Mouse (Mus musculus): ENCODE results near the gene Bcl6b. TPM values are rescaled to one million over a fixed set of nuclear protein-coding genes. Genes with fewer than 3 reads are reported as not detected.

Bcl6b gene
- polyA plus RNA-seq, 1 experiment from 2014 or later: 7.1 TPM

- ATAC-seq (ENCODE audit: insufficient number of reproducible peaks, insufficient read depth, low FRiP score, low TSS enrichment, low read depth): no peak
- H3K36me3 ChIP-seq: no peaks in the 10 kb centered on the region
- no peaks in the 10 kb centered on the region for H3K4me1 ChIP-seq (replicated peaks)
- 51% methylated on average over 9 of the region's 9 CpGs for WGBS
- no peak overlapping the region for H3K9ac ChIP-seq (replicated peaks)
- H3K4me2 ChIP-seq: no peak overlapping the region
- H3K9me3 ChIP-seq: no peaks in the 10 kb centered on the region
- no peak overlapping the region for H3K27ac ChIP-seq
- peaks cover 52% of the 10 kb centered on the region for H3K27me3 ChIP-seq
- H3K4me3 ChIP-seq (replicated peaks): no peak overlapping the region
These were observed 17.7 kb upstream of the Bcl6b start for GRCm38 (mm10) chr11:70247136-70247845.

GRCm38 (mm10) chr11:70242591-70242990 is 13.0 kb upstream of the Bcl6b start:
- Histone ChIP-seq H3K27ac (no peak overlapping the region), H3K4me1 (replicated peaks) (peaks cover 14% of the 10 kb centered on the region), H3K9me3 (no peaks in the 10 kb centered on the region), H3K36me3 (no peaks in the 10 kb centered on the region), H3K4me3 (replicated peaks) (no peak overlapping the region), H3K27me3 (peaks cover 14% of the 10 kb centered on the region), H3K9ac (replicated peaks) (no peak overlapping the region), H3K4me2 (no peak overlapping the region)
- ATAC-seq (ENCODE audit: insufficient number of reproducible peaks, insufficient read depth, low FRiP score, low TSS enrichment, low read depth): no peak
- 68% methylated on average over 11 of the region's 11 CpGs for WGBS

- Histone ChIP-seq H3K4me3 (replicated peaks) (peak within 1 kb of the TSS; percentile 88), H3K4me1 (replicated peaks) (peaks cover 25% of the 10 kb centered on the region), H3K36me3 (peaks cover 13% of the 10 kb centered on the region), H3K9ac (replicated peaks) (peak within 1 kb of the TSS; percentile 85), H3K27me3 (peaks cover 2% of the 10 kb centered on the region; the same call in 1 of the 2 replicates), H3K9me3 (no peaks in the 10 kb centered on the region), H3K27ac (peak within 1 kb of the TSS; percentile 78), H3K4me2 (peak within 1 kb of the TSS; percentile 95)
- peak; percentile 22; the same call in 1 of the 2 replicates for ATAC-seq (ENCODE audit: insufficient number of reproducible peaks, insufficient read depth, low FRiP score, low TSS enrichment, low read depth)
- WGBS: under 1% methylated on average over 27 of the region's 35 CpGs
These were observed 10.1 kb upstream of the Bcl6b start, which contains the start of the genes Gm21988 and Rnasek for GRCm38 (mm10) chr11:70239541-70240279. Gm21988 (minus strand) TSS chr11:70239830. Rnasek (minus strand) TSS chr11:70239842.

DNA sequence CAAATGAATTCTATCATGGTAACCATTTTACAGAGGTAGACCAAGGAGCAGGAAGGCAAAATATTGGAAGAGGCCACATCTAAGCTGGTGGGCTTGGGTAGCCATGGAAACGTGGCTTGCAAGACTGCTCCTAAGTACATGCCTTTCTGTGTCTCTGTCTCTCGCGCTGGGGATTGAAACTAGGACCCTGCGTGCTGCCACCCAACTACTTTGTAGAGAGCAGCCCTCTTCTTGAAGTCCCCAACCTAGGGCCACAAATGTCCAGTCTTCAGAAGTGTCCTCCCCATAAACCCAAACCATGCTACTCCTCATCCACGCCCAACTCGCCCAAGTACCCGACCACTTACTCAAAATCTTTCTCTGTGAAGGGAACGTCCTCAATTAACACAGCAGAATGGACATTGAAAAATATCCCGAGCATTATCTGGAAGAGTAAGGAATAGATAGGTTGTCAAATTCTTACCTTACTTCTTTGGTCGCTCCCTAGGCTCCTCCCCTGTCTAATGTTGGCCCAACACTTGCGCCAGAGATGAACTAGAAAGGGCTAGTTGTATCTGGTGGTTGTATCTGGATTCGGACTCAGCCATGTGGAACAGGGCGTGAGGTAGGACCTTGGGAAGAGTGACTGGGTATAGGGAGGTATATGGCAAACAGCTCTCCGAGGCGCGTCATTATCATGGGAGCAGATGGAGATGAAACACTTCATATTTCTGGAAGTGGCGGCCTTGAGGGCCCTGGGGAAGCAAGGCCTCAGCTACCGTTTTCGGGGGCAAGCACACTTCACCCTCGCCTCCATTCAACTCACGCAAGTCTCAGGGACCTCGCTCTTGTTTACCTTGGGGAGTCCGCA is 9.2 kb upstream of the Bcl6b start:
- Histone ChIP-seq H3K9me3 (no peaks in the 10 kb centered on the region), H3K4me3 (replicated peaks) (peak overlapping the region; percentile 88), H3K4me1 (replicated peaks) (peaks cover 29% of the 10 kb centered on the region), H3K36me3 (peaks cover 17% of the 10 kb centered on the region), H3K27ac (peak overlapping the region; percentile 92), H3K27me3 (no peaks in the 10 kb centered on the region), H3K9ac (replicated peaks) (peak overlapping the region; percentile 85), H3K4me2 (peak overlapping the region; percentile 95)
- no peak for ATAC-seq (ENCODE audit: insufficient number of reproducible peaks, insufficient read depth, low FRiP score, low TSS enrichment, low read depth)
- WGBS: 14% methylated on average over 23 of the region's 23 CpGs

DNA sequence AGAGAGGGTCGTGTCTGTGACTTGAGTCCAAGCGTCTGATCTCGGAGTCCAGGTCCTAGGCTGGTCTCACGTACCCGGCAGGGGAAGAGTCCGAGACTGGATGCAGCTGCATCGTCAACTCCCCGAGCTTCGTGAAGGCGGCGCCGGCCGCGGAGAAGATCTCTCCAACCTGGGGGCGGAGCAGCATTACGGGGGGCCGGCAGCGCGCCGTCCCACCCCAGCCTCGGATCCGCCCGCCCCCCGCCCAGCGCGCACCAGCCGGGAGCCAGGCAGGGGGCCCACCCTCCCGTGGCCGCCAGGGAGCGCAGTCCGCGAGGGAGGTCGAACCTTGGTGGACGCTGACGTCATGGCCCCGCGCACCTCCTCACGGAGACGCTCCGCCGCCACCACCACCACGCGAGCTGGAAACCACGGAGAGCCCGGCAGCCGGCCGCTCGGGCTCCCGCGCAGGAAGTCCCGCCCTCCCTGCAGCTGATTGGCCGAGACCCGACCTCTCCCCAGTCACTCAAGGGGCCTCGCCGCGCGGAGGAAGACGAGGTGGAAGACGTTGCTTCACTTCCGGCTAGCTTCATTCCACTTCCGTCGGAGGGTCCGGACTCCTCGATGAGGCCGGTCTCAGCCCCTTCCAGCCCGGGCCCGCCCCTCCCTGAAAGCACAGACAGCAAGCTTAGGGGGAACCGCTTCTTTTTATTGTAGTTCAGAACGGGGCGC is 8.0 kb upstream of the Bcl6b start, which contains the start of gene 0610010K14Rik:
Gene 0610010K14Rik (minus strand): TSS at position 458 of the 711 bp plus-strand sequence.
- Histone ChIP-seq H3K27me3 (no peaks in the 10 kb centered on the region), H3K4me1 (replicated peaks) (peaks cover 40% of the 10 kb centered on the region), H3K9me3 (no peaks in the 10 kb centered on the region), H3K4me3 (replicated peaks) (peak within 1 kb of the TSS; percentile 88), H3K9ac (replicated peaks) (peak within 1 kb of the TSS; percentile 85), H3K27ac (peak within 1 kb of the TSS; percentile 92), H3K4me2 (peak within 1 kb of the TSS; percentile 95), H3K36me3 (peaks cover 17% of the 10 kb centered on the region)
- WGBS: under 1% methylated on average over 70 of the region's 70 CpGs
- peak; percentile 90 for ATAC-seq (ENCODE audit: insufficient number of reproducible peaks, insufficient read depth, low FRiP score, low TSS enrichment, low read depth)

GRCm38 (mm10) chr11:70236717-70237116 is 7.1 kb upstream of the Bcl6b start:
- 35% methylated on average over 7 of the region's 7 CpGs for WGBS
- ATAC-seq (ENCODE audit: insufficient number of reproducible peaks, insufficient read depth, low FRiP score, low TSS enrichment, low read depth): no peak
- no peaks in the 10 kb centered on the region for H3K9me3 ChIP-seq
- H3K9ac ChIP-seq (replicated peaks): peak overlapping the region; percentile 84
- peak overlapping the region; percentile 92; the same call in 1 of the 2 replicates for H3K27ac ChIP-seq
- H3K27me3 ChIP-seq: no peaks in the 10 kb centered on the region
- peaks cover 46% of the 10 kb centered on the region for H3K4me1 ChIP-seq (replicated peaks)
- H3K36me3 ChIP-seq: peaks cover 17% of the 10 kb centered on the region
- peak overlapping the region; percentile 88 for H3K4me3 ChIP-seq (replicated peaks)
- peak overlapping the region; percentile 95 for H3K4me2 ChIP-seq

DNA sequence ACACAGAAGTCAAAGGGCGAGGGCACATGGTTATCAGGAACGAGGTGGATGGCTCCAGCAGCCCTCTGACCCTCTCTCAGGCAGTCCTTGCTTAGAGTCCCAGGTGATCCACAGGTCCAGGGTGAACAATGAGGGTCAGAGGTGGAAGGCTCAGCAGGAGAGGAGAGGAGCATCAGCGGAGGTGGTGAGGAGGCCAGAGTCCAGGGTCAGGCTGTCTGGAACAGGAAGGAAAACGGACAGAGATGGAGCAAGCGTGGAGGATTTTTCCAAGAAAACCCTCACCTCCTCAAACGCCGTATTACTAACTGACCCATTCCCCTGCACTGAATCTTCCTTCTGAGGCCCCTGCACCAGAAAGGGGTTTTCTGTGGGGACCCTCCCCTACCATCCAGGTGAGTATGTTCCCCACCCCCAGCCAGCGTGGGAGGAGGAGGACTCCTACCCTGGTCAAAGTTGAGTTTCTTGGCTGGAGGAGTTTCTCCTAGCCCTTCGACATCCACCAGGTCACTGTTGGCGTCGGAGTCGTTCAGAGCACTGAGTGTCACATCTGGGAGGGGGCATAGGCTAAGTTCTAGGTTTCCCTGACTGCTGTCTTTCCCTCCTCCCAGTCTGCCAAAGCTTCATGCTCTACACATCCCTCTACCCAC is 5.8 kb upstream of the Bcl6b start:
- ATAC-seq (ENCODE audit: insufficient number of reproducible peaks, insufficient read depth, low FRiP score, low TSS enrichment, low read depth): no peak
- H3K4me3 ChIP-seq (replicated peaks): no peak overlapping the region
- WGBS: 90% methylated on average over 12 of the region's 12 CpGs

DNA sequence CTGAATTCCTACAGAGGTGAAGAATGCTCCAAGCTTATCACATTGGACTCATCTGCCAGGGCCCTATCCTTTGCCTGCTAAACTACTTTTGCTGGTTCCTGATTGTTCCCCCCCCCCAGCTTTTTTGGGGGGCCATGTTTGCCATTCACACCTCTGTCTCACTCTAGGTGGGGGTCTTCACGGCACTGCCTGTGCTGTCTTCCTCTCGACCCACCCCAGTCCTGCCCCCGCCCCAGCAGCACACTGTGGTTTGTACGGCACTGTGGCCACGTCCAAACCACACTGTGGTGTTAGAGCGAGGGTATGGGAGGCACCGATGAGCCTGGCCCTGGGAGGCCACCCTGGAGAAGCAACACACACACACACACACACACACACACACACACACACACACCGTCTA is 4.9 kb upstream of the Bcl6b start:
- Histone ChIP-seq H3K27me3 (peaks cover 10% of the 10 kb centered on the region), H3K36me3 (peaks cover 17% of the 10 kb centered on the region), H3K27ac (no peak overlapping the region), H3K9ac (replicated peaks) (no peak overlapping the region), H3K4me1 (replicated peaks) (peaks cover 51% of the 10 kb centered on the region), H3K4me2 (no peak overlapping the region), H3K9me3 (no peaks in the 10 kb centered on the region), H3K4me3 (replicated peaks) (no peak overlapping the region)
- no peak for ATAC-seq (ENCODE audit: insufficient number of reproducible peaks, insufficient read depth, low FRiP score, low TSS enrichment, low read depth)
- 80% methylated on average over 8 of the region's 8 CpGs for WGBS

More for the DNA sequence above, 5.8 kb upstream of the Bcl6b start:
- Histone ChIP-seq H3K4me2 (no peak overlapping the region), H3K27me3 (peaks cover under 1% of the 10 kb centered on the region), H3K27ac (no peak overlapping the region), H3K9me3 (no peaks in the 10 kb centered on the region), H3K9ac (replicated peaks) (no peak overlapping the region), H3K4me1 (replicated peaks) (peaks cover 44% of the 10 kb centered on the region), H3K36me3 (peaks cover 17% of the 10 kb centered on the region)

DNA sequence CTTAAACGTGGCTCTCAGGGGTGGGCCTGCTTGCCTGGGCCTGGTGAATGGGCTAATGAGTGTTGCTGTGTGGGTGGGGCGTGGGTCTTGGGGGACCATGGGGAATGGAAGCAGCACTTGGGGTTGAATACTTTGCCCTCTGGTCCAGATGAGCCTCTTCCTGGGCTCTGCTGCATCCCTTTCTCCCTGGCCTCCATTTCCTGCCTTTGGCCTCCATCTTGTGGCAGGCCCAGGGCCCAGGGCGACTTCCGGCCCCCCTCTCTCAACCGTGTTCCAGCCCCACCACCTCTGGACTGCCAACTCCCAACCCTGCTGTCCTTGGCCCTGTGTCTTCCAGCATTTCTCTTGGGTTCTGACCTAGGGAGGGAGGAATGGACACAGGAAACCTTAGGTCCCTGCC is 4.4 kb upstream of the Bcl6b start:
- Histone ChIP-seq H3K9ac (replicated peaks) (no peak overlapping the region), H3K36me3 (peaks cover 17% of the 10 kb centered on the region), H3K27me3 (peaks cover 14% of the 10 kb centered on the region), H3K9me3 (no peaks in the 10 kb centered on the region), H3K4me3 (replicated peaks) (no peak overlapping the region), H3K27ac (no peak overlapping the region), H3K4me1 (replicated peaks) (peaks cover 55% of the 10 kb centered on the region), H3K4me2 (no peak overlapping the region)
- WGBS: 58% methylated on average over 5 of the region's 5 CpGs
- ATAC-seq (ENCODE audit: insufficient number of reproducible peaks, insufficient read depth, low FRiP score, low TSS enrichment, low read depth): no peak

GRCm38 (mm10) chr11:70233016-70233415 is 3.4 kb upstream of the Bcl6b start:
- Histone ChIP-seq H3K36me3 (peaks cover 17% of the 10 kb centered on the region), H3K27me3 (peaks cover 24% of the 10 kb centered on the region), H3K27ac (peak overlapping the region; percentile 59), H3K4me2 (peak overlapping the region; percentile 58), H3K9me3 (no peaks in the 10 kb centered on the region), H3K4me3 (replicated peaks) (peak overlapping the region; percentile 38), H3K9ac (replicated peaks) (peak overlapping the region; percentile 50), H3K4me1 (replicated peaks) (peaks cover 48% of the 10 kb centered on the region)
- 31% methylated on average over 8 of the region's 8 CpGs for WGBS
- no peak for ATAC-seq (ENCODE audit: insufficient number of reproducible peaks, insufficient read depth, low FRiP score, low TSS enrichment, low read depth)
